Mouse (Mus musculus): ENCODE results near the gene Odf3. TPM values are rescaled to one million over a fixed set of nuclear protein-coding genes. Genes with fewer than 3 reads are reported as not detected.

The Odf3 gene
- polyA plus RNA-seq (2012; fragmentation: generic; extraction: Trizol): under 1 TPM in 1 of 2 experiments, not detected in 1; 0.05 TPM

GRCm38 (mm10) chr7:140847755-140848580, at the start of gene Odf3:
Gene Odf3 (plus strand): TSS chr7:140847805.

GRCm38 (mm10) chr7:140821653-140822329, 25.8 kb upstream of the Odf3 start, which contains the start of gene Zfp941:
Gene Zfp941 (minus strand): TSS chr7:140822178.

GRCm38 (mm10) chr7:140834968-140835757, 12.4 kb upstream of the Odf3 start, which contains the start of gene Urah:
Gene Urah (plus strand): TSS chr7:140835018.

GRCm38 (mm10) chr7:140844905-140845665, 2.5 kb upstream of the Odf3 start, which contains the start of gene Scgb1c1:
Gene Scgb1c1 (plus strand): TSS chr7:140845547.

GRCm38 (mm10) chr7:140855860-140856784, 8.5 kb downstream of the Odf3 start, which contains the start of gene Gm45785:
Gene Gm45785 (minus strand): TSS chr7:140856331.

GRCm38 (mm10) chr7:140856785-140857549, 9.4 kb downstream of the Odf3 start, which contains the start of gene Ric8a:
Gene Ric8a (plus strand): TSS chr7:140856957.

GRCm38 (mm10) chr7:140857550-140858505, 10.2 kb downstream of the Odf3 start, which contains the start of gene Bet1l:
Gene Bet1l (minus strand): TSS chr7:140857577.

GRCm38 (mm10) chr7:140881696-140882468, 34.3 kb downstream of the Odf3 start, which contains the start of the genes Psmd13 and Sirt3:
Gene Psmd13 (plus strand): TSS chr7:140881968.
Gene Sirt3 (minus strand): TSS chr7:140882309.

GRCm38 (mm10) chr7:140900220-140900619, 52.6 kb downstream of the Odf3 start, which contains the start of gene Cox8b:
Gene Cox8b (minus strand): TSS chr7:140900446.

Other genes starting within 250 kb of the Odf3 start
- under 1 TPM in 1 of 2 experiments, not detected in 1; under 0.01 TPM for gene Olfr46, start 246.5 kb upstream of the Odf3 start, polyA plus RNA-seq (2012; fragmentation: generic; extraction: Trizol)
- not detected for gene Olfr61, start 218.8 kb upstream of the Odf3 start, polyA plus RNA-seq (2012; fragmentation: generic; extraction: Trizol)
- not detected for gene Olfr53, start 201.4 kb upstream of the Odf3 start, polyA plus RNA-seq (2012; fragmentation: generic; extraction: Trizol)
- gene Olfr539, start 187.9 kb upstream of the Odf3 start, polyA plus RNA-seq (2012; fragmentation: generic; extraction: Trizol): under 1 TPM in 1 of 2 experiments, not detected in 1; under 0.01 TPM
- not detected for gene Olfr45, start 165.9 kb upstream of the Odf3 start, polyA plus RNA-seq (2012; fragmentation: generic; extraction: Trizol)
- gene Olfr541, start 150.5 kb upstream of the Odf3 start, polyA plus RNA-seq (2012; fragmentation: generic; extraction: Trizol): not detected
- under 1 TPM in 1 of 2 experiments, not detected in 1; 0.01 TPM for gene Cyp2e1, start 84.1 kb upstream of the Odf3 start, polyA plus RNA-seq (2012; fragmentation: generic; extraction: Trizol)
- gene Syce1, start 60.0 kb upstream of the Odf3 start, polyA plus RNA-seq (2012; fragmentation: generic; extraction: Trizol): not detected
- under 1 TPM in 1 of 2 experiments, not detected in 1; 0.02 TPM for gene Zfp941, start 25.6 kb upstream of the Odf3 start, polyA plus RNA-seq (2012; fragmentation: generic; extraction: Trizol)
- under 1 TPM; 0.09 TPM for gene Urah, start 12.8 kb upstream of the Odf3 start, polyA plus RNA-seq (2012; fragmentation: generic; extraction: Trizol)
- gene Scgb1c1, start 2.3 kb upstream of the Odf3 start, polyA plus RNA-seq (2012; fragmentation: generic; extraction: Trizol): not detected
- gene Gm45785, start 8.5 kb downstream of the Odf3 start, polyA plus RNA-seq (2012; fragmentation: generic; extraction: Trizol): not detected
- gene Ric8a, start 9.2 kb downstream of the Odf3 start, polyA plus RNA-seq (2012; fragmentation: generic; extraction: Trizol): 10 to 100 TPM; 19.4 to 29.0 TPM
- 10 to 100 TPM; 11.9 to 31.0 TPM for gene Bet1l, start 9.8 kb downstream of the Odf3 start, polyA plus RNA-seq (2012; fragmentation: generic; extraction: Trizol)
- gene Psmd13, start 34.2 kb downstream of the Odf3 start, polyA plus RNA-seq (2012; fragmentation: generic; extraction: Trizol): 100 to 1,000 TPM in 1 of 2 experiments, 10 to 100 TPM in 1; 91.3 to 207 TPM
- gene Sirt3, start 34.5 kb downstream of the Odf3 start, polyA plus RNA-seq (2012; fragmentation: generic; extraction: Trizol): 10 to 100 TPM in 1 of 2 experiments, 1 to 10 TPM in 1; 7.5 to 19.5 TPM
- not detected for gene Cox8b, start 52.6 kb downstream of the Odf3 start, polyA plus RNA-seq (2012; fragmentation: generic; extraction: Trizol)
- under 1 TPM in 1 of 2 experiments, not detected in 1; 0.02 TPM for gene Nlrp6, start 73.1 kb downstream of the Odf3 start, polyA plus RNA-seq (2012; fragmentation: generic; extraction: Trizol)
- 10 to 100 TPM; 13.7 to 29.8 TPM for gene Pgghg, start 93.6 kb downstream of the Odf3 start, polyA plus RNA-seq (2012; fragmentation: generic; extraction: Trizol)
- gene Ifitm5, start 102.5 kb downstream of the Odf3 start, polyA plus RNA-seq (2012; fragmentation: generic; extraction: Trizol): 1 to 10 TPM in 1 of 2 experiments, under 1 TPM in 1; 0.25 to 2.7 TPM
- under 1 TPM; 0.14 to 0.58 TPM for gene Gm45717, start 108.1 kb downstream of the Odf3 start, polyA plus RNA-seq (2012; fragmentation: generic; extraction: Trizol)
- gene Ifitm2, start 108.2 kb downstream of the Odf3 start, polyA plus RNA-seq (2012; fragmentation: generic; extraction: Trizol): 1,000 to 10,000 TPM; 1,155 to 1,564 TPM
- gene Ifitm1, start 119.4 kb downstream of the Odf3 start, polyA plus RNA-seq (2012; fragmentation: generic; extraction: Trizol): 10 to 100 TPM; 12.2 to 27.4 TPM
- gene Ifitm3, start 163.0 kb downstream of the Odf3 start, polyA plus RNA-seq (2012; fragmentation: generic; extraction: Trizol): 1,000 to 10,000 TPM; 1,553 to 1,705 TPM
- gene Ifitm6, start 170.1 kb downstream of the Odf3 start, polyA plus RNA-seq (2012; fragmentation: generic; extraction: Trizol): 1 to 10 TPM; 2.5 to 4.3 TPM
- gene Gm17387, start 181.3 kb downstream of the Odf3 start, polyA plus RNA-seq (2012; fragmentation: generic; extraction: Trizol): not detected
- 1 to 10 TPM; 3.9 to 4.3 TPM for gene B4galnt4, start 213.3 kb downstream of the Odf3 start, polyA plus RNA-seq (2012; fragmentation: generic; extraction: Trizol)
- 1 to 10 TPM; 1.8 to 6.9 TPM for gene Pkp3, start 230.4 kb downstream of the Odf3 start, polyA plus RNA-seq (2012; fragmentation: generic; extraction: Trizol)